Mouse (Mus musculus): ENCODE measurements around the gene Hist2h3c1. TPM values are rescaled to one million over a fixed set of nuclear protein-coding genes. Genes with fewer than 3 reads are reported as not detected.
"Not testable (repeated sequence)": the region's sequence is repeated elsewhere in the genome, so short reads cannot be mapped to it uniquely, and the experiment has no call there.

Hist2h3c1 gene
- polyA plus RNA-seq, 1 experiment from 2014 or later, result 0.27 TPM

- no peaks in the 10 kb centered on the region for H3K27me3 ChIP-seq
- ATAC-seq (ENCODE audit: low FRiP score, low read depth), result no peak
- peak overlapping the region; percentile 38 for H3K9ac ChIP-seq
- H3K4me2 ChIP-seq, result peak overlapping the region; percentile 51
- 2% methylated on average over 12 of the region's 12 CpGs for WGBS
- H3K36me3 ChIP-seq, result no peaks in the 10 kb centered on the region
- H3K4me3 ChIP-seq, result peak overlapping the region; percentile 26
- H3K9me3 ChIP-seq, result no peaks in the 10 kb centered on the region
- H3K27ac ChIP-seq (replicated peaks), result no peak overlapping the region
- peaks cover 22% of the 10 kb centered on the region for H3K4me1 ChIP-seq (replicated peaks)
Measured at GRCm38 (mm10) chr3:96237904-96238511, 8.5 kb upstream of the Hist2h3c1 start.

GRCm38 (mm10) chr3:96238954-96239793, 7.3 kb upstream of the Hist2h3c1 start, which contains the start of gene Hist2h3c2:
Hist2h3c2 (minus strand) TSS chr3:96239127.
- H3K27ac ChIP-seq (replicated peaks), result peak within 1 kb of the TSS; percentile 77; the same call in 1 of the 2 replicates

GRCm38 (mm10) chr3:96239949-96240798, 6.3 kb upstream of the Hist2h3c1 start, which contains the start of gene Hist2h2aa2:
Hist2h2aa2 (minus strand) TSS chr3:96240276.
- Histone ChIP-seq H3K4me3 (peak within 1 kb of the TSS; percentile 36), H3K27ac (replicated peaks) (peak within 1 kb of the TSS; percentile 86), H3K4me1 (replicated peaks) (peaks cover 33% of the 10 kb centered on the region), H3K4me2 (peak within 1 kb of the TSS; percentile 56), H3K9ac (peak within 1 kb of the TSS; percentile 42)
- H3K27me3 ChIP-seq, H3K9me3 ChIP-seq, H3K36me3 ChIP-seq: not testable (repeated sequence)
- peak; percentile 93 for ATAC-seq (ENCODE audit: low FRiP score, low read depth)
- WGBS, result 3% methylated on average over 38 of the region's 85 CpGs

More at GRCm38 (mm10) chr3:96238954-96239793, 7.3 kb upstream of the Hist2h3c1 start, which contains the start of gene Hist2h3c2:
- Histone ChIP-seq H3K4me3 (peak within 1 kb of the TSS; percentile 36), H3K4me1 (replicated peaks) (peaks cover 25% of the 10 kb centered on the region), H3K4me2 (peak within 1 kb of the TSS; percentile 51), H3K9ac (peak within 1 kb of the TSS; percentile 38)
- WGBS, result 0% methylated on average over 18 of the region's 68 CpGs
- not testable (repeated sequence) for H3K9me3 ChIP-seq, H3K27me3 ChIP-seq, H3K36me3 ChIP-seq
- peak; percentile 91 for ATAC-seq (ENCODE audit: low FRiP score, low read depth)

GRCm38 (mm10) chr3:96240799-96241197, 5.7 kb upstream of the Hist2h3c1 start:
- Histone ChIP-seq H3K9ac (peak overlapping the region; percentile 42; the same call in 1 of the 2 replicates), H3K4me1 (replicated peaks) (peaks cover 33% of the 10 kb centered on the region), H3K9me3 (no peaks in the 10 kb centered on the region), H3K4me2 (peak overlapping the region; percentile 56), H3K36me3 (no peaks in the 10 kb centered on the region), H3K27ac (replicated peaks) (peak overlapping the region; percentile 86), H3K27me3 (no peaks in the 10 kb centered on the region), H3K4me3 (peak overlapping the region; percentile 30)
- 70% methylated on average over 9 of the region's 9 CpGs for WGBS
- no peak for ATAC-seq (ENCODE audit: low FRiP score, low read depth)

GRCm38 (mm10) chr3:96243921-96244572, 2.4 kb upstream of the Hist2h3c1 start:
- Histone ChIP-seq H3K27me3 (no peaks in the 10 kb centered on the region), H3K27ac (replicated peaks) (peak overlapping the region; percentile 98), H3K4me3 (no peak overlapping the region), H3K36me3 (no peaks in the 10 kb centered on the region), H3K9ac (no peak overlapping the region), H3K4me2 (peak overlapping the region; percentile 71), H3K9me3 (no peaks in the 10 kb centered on the region), H3K4me1 (replicated peaks) (peaks cover 26% of the 10 kb centered on the region)
- ATAC-seq (ENCODE audit: low FRiP score, low read depth), result no peak
- 83% methylated on average over 7 of the region's 7 CpGs for WGBS

- Histone ChIP-seq H3K27ac (replicated peaks) (peak within 1 kb of the TSS; percentile 98), H3K4me1 (replicated peaks) (peaks cover 26% of the 10 kb centered on the region), H3K4me2 (peak within 1 kb of the TSS; percentile 71), H3K9ac (peak within 1 kb of the TSS; percentile 73), H3K4me3 (peak within 1 kb of the TSS; percentile 50)
- H3K27me3 ChIP-seq, H3K9me3 ChIP-seq, H3K36me3 ChIP-seq: not testable (repeated sequence)
- WGBS, result under 1% methylated on average over 27 of the region's 88 CpGs
- peak; percentile 94 for ATAC-seq (ENCODE audit: low FRiP score, low read depth)
Measured at GRCm38 (mm10) chr3:96245003-96245886, 1.2 kb upstream of the Hist2h3c1 start, which contains the start of gene Hist2h2aa1. Hist2h2aa1 (plus strand) TSS chr3:96245497.

- not testable (repeated sequence) for H3K9me3 ChIP-seq; H3K9ac ChIP-seq; ATAC-seq (ENCODE audit: low FRiP score, low read depth); H3K27me3 ChIP-seq; H3K36me3 ChIP-seq
- WGBS, result 0% methylated on average over 9 of the region's 21 CpGs
- Histone ChIP-seq H3K4me2 (peak overlapping the region; percentile 48), H3K4me1 (replicated peaks) (peaks cover 20% of the 10 kb centered on the region), H3K27ac (replicated peaks) (peak overlapping the region; percentile 70; the same call in 1 of the 2 replicates), H3K4me3 (peak overlapping the region; percentile 34)
Measured at GRCm38 (mm10) chr3:96246018-96246417, 467 bp upstream of the Hist2h3c1 start.

- H3K27me3 ChIP-seq, result no peaks in the 10 kb centered on the region
- no peak for ATAC-seq (ENCODE audit: low FRiP score, low read depth)
- no peaks in the 10 kb centered on the region for H3K36me3 ChIP-seq
- 6% methylated on average over 11 of the region's 11 CpGs for WGBS
- H3K4me3 ChIP-seq, result peak overlapping the region; percentile 29
- no peak overlapping the region for H3K27ac ChIP-seq (replicated peaks)
- H3K9me3 ChIP-seq, result no peaks in the 10 kb centered on the region
- peak overlapping the region; percentile 49 for H3K4me2 ChIP-seq
- H3K4me1 ChIP-seq (replicated peaks), result peaks cover 18% of the 10 kb centered on the region
- H3K9ac ChIP-seq, result peak overlapping the region; percentile 33; the same call in 1 of the 2 replicates
Measured at GRCm38 (mm10) chr3:96247356-96248140, 1.1 kb downstream of the Hist2h3c1 start.

- no peak for ATAC-seq (ENCODE audit: low FRiP score, low read depth)
- Histone ChIP-seq H3K27ac (replicated peaks) (no peak overlapping the region), H3K9ac (no peak overlapping the region), H3K36me3 (no peaks in the 10 kb centered on the region), H3K4me2 (peak overlapping the region; percentile 49), H3K27me3 (no peaks in the 10 kb centered on the region), H3K9me3 (no peaks in the 10 kb centered on the region), H3K4me1 (replicated peaks) (peaks cover 18% of the 10 kb centered on the region), H3K4me3 (no peak overlapping the region)
- 55% methylated on average over 6 of the region's 6 CpGs for WGBS
Measured at GRCm38 (mm10) chr3:96248141-96249033, 1.9 kb downstream of the Hist2h3c1 start.
